Mouse (Mus musculus): Measurements from ENCODE around the gene Csf2rb.

DNA sequence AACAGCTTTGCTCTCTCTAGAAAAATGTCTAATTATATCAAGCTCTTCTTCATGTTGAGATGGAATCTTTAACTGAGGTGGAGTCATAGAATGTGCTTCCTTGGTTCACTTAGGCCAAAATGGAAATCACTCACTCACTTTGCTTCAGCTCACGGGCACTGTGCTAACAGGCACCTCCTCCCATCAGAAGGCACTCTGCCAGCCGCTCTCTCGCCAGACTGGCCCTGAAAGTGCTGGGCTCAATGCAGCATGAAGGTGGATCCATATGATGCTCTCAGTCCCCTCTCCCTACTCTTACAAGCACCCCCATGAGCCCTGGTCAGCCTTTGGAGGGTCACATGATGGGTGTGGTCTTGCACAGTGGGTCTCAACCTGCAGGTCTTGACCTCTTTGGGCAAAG is 48.7 kb downstream of the Csf2rb start:
- TF ChIP-seq CTCF (IDR thresholded peaks at IDR 0.05) = no peak
- no peak for TF ChIP-seq EP300 (IDR thresholded peaks at IDR 0.05)

Data from lung, postnatal 0 days (tissue).